Mouse (Mus musculus) hindbrain, embryonic 13.5 days (tissue): ENCODE measurements around the gene Cnot1. TPM values are rescaled to one million over a fixed set of nuclear protein-coding genes. Genes with fewer than 3 reads are reported as not detected.
"Not testable (repeated sequence)": the region's sequence is repeated elsewhere in the genome, so short reads cannot be mapped to it uniquely, and the experiment has no call there.

Experiments used
- ATAC-seq: fragments of 200-750 bp; cut with Nextera tagmentation; 2 replicates; pipeline ENCODE4 v1.8.0; 2017; ENCODE audit warnings: moderate TSS enrichment; ENCODE audit not compliant: low FRiP score
- H3K27ac ChIP-seq: fragments of 300-500 bp; sonication (generic); 2 replicates; pipeline ENCODE4 v1.5.1; 2015; ENCODE audit warnings: inconsistent platforms, mild to moderate bottlenecking, moderate library complexity
- H3K27me3 ChIP-seq: fragments of 300-500 bp; sonication (generic); 2 replicates; pipeline ENCODE4 v1.6.1; 2015; ENCODE audit warnings: mild to moderate bottlenecking, inconsistent platforms
- H3K36me3 ChIP-seq: fragments of 300-500 bp; sonication (generic); 2 replicates; pipeline ENCODE4 v1.6.1; 2015; ENCODE audit warnings: mild to moderate bottlenecking, inconsistent platforms
- H3K4me1 ChIP-seq: fragments of 300-500 bp; sonication (generic); replicated peaks from 2 replicates; pipeline ENCODE4 v1.6.1; 2015; ENCODE audit warnings: inconsistent platforms
- H3K4me2 ChIP-seq: fragments of 300-500 bp; sonication (generic); 2 replicates; pipeline ENCODE4 v1.6.1; 2015; ENCODE audit warnings: inconsistent platforms, mild to moderate bottlenecking, moderate library complexity
- H3K4me3 ChIP-seq: fragments of 300-500 bp; sonication (generic); 2 replicates; pipeline ENCODE4 v1.5.1; 2015; ENCODE audit warnings: mild to moderate bottlenecking, inconsistent platforms
- H3K9ac ChIP-seq: fragments of 300-500 bp; sonication (generic); 2 replicates; pipeline ENCODE4 v1.6.1; 2015; ENCODE audit warnings: mild to moderate bottlenecking, inconsistent platforms
- H3K9me3 ChIP-seq: fragments of 300-500 bp; sonication (generic); 2 replicates; pipeline ENCODE4 v1.6.1; 2016; ENCODE audit warnings: inconsistent platforms
- WGBS: fragments of 180-500 bp; shearing (Covaris S2); methylation state at CpG from one replicate; pipeline ENCODE4 v1.1.7; 2015; 5-methylcytosine and 5-hydroxymethylcytosine counted together
- polyA plus RNA-seq: library from polyadenylated mRNA; unstranded; fragments of >200 nt; fragmentation: Nextera tagmentation; extraction: Ambion mirVana; gene quantifications from 2 replicates; pipeline ENCODE4 v1.2.1, GENCODE M21; 2015

Cnot1 gene
- polyA plus RNA-seq, 1 experiment from 2014 or later: 41.0 TPM

- Histone ChIP-seq H3K27me3 (no peaks in the 10 kb centered on the region), H3K4me2 (no peak overlapping the region), H3K4me1 (peaks cover 15% of the 10 kb centered on the region), H3K4me3 (no peak overlapping the region), H3K9me3 (no peaks in the 10 kb centered on the region), H3K36me3 (peaks cover 39% of the 10 kb centered on the region), H3K27ac (no peak overlapping the region), H3K9ac (no peak overlapping the region)
- WGBS: 76% methylated on average over 4 of the region's 4 CpGs
- ATAC-seq: no peak
Observed at GRCm38 (mm10) chr8:95835891-95836290, 28.6 kb upstream of the Cnot1 start.

GRCm38 (mm10) chr8:95833435-95833984 is 26.2 kb upstream of the Cnot1 start:
- Histone ChIP-seq H3K9ac (peak overlapping the region; percentile 46), H3K27me3 (no peaks in the 10 kb centered on the region), H3K36me3 (peaks cover 19% of the 10 kb centered on the region), H3K4me3 (peak overlapping the region; percentile 30), H3K4me2 (peak overlapping the region; percentile 52), H3K27ac (no peak overlapping the region), H3K9me3 (no peaks in the 10 kb centered on the region), H3K4me1 (peaks cover 15% of the 10 kb centered on the region)
- ATAC-seq: peak; percentile 30
- under 1% methylated on average over 16 of the region's 16 CpGs for WGBS

- peaks cover 19% of the 10 kb centered on the region for H3K36me3 ChIP-seq
- no peak overlapping the region for H3K27ac ChIP-seq
- no peaks in the 10 kb centered on the region for H3K9me3 ChIP-seq
- peaks cover 15% of the 10 kb centered on the region for H3K4me1 ChIP-seq
- 16% methylated on average over 16 of the region's 16 CpGs for WGBS
- peak overlapping the region; percentile 46 for H3K9ac ChIP-seq
- peak overlapping the region; percentile 52 for H3K4me2 ChIP-seq
- ATAC-seq: peak; percentile 61
- no peaks in the 10 kb centered on the region for H3K27me3 ChIP-seq
- peak overlapping the region; percentile 30 for H3K4me3 ChIP-seq
Observed at GRCm38 (mm10) chr8:95832603-95833434, 25.6 kb upstream of the Cnot1 start.

- Histone ChIP-seq H3K27ac (no peak overlapping the region), H3K36me3 (no peaks in the 10 kb centered on the region), H3K4me1 (peaks cover 15% of the 10 kb centered on the region), H3K27me3 (no peaks in the 10 kb centered on the region), H3K4me2 (no peak overlapping the region), H3K9ac (no peak overlapping the region), H3K9me3 (no peaks in the 10 kb centered on the region), H3K4me3 (no peak overlapping the region)
- ATAC-seq: no peak
- 71% methylated on average over 3 of the region's 3 CpGs for WGBS
Observed at GRCm38 (mm10) chr8:95830144-95830543, 22.9 kb upstream of the Cnot1 start.

GRCm38 (mm10) chr8:95825162-95825561 is 17.9 kb upstream of the Cnot1 start, which contains the start of gene Sap18b:
Gene Sap18b (plus strand): TSS chr8:95825346.
- not testable (repeated sequence) for H3K27ac ChIP-seq, H3K4me2 ChIP-seq, H3K9me3 ChIP-seq, H3K4me3 ChIP-seq, H3K27me3 ChIP-seq, H3K36me3 ChIP-seq, H3K4me1 ChIP-seq, ATAC-seq, H3K9ac ChIP-seq
- WGBS: 53% methylated on average over 25 of the region's 25 CpGs

- no peaks in the 10 kb centered on the region for H3K4me1 ChIP-seq
- no peak overlapping the region for H3K4me3 ChIP-seq
- no peaks in the 10 kb centered on the region for H3K36me3 ChIP-seq
- no peak overlapping the region for H3K9ac ChIP-seq
- ATAC-seq: no peak
- H3K27ac ChIP-seq: no peak overlapping the region
- no peaks in the 10 kb centered on the region for H3K9me3 ChIP-seq
- no peaks in the 10 kb centered on the region for H3K27me3 ChIP-seq
- H3K4me2 ChIP-seq: no peak overlapping the region
- WGBS: 95% methylated on average over 3 of the region's 3 CpGs
Observed at GRCm38 (mm10) chr8:95822699-95823098, 15.4 kb upstream of the Cnot1 start.

GRCm38 (mm10) chr8:95822096-95822495 is 14.8 kb upstream of the Cnot1 start:
- no peak for ATAC-seq
- WGBS: 72% methylated on average over 5 of the region's 5 CpGs

GRCm38 (mm10) chr8:95821266-95821665 is 14.0 kb upstream of the Cnot1 start:
- Histone ChIP-seq H3K4me1 (no peaks in the 10 kb centered on the region), H3K27ac (no peak overlapping the region)
- 91% methylated on average over 6 of the region's 6 CpGs for WGBS

More at GRCm38 (mm10) chr8:95822096-95822495, 14.8 kb upstream of the Cnot1 start:
- no peaks in the 10 kb centered on the region for H3K36me3 ChIP-seq
- H3K4me3 ChIP-seq: no peak overlapping the region
- H3K4me1 ChIP-seq: no peaks in the 10 kb centered on the region
- H3K9me3 ChIP-seq: no peaks in the 10 kb centered on the region
- H3K27me3 ChIP-seq: no peaks in the 10 kb centered on the region
- no peak overlapping the region for H3K9ac ChIP-seq
- no peak overlapping the region for H3K27ac ChIP-seq
- H3K4me2 ChIP-seq: no peak overlapping the region

GRCm38 (mm10) chr8:95818211-95818610 is 10.9 kb upstream of the Cnot1 start:
- WGBS: 46% methylated on average over 1 of the region's 1 CpGs
- no peaks in the 10 kb centered on the region for H3K36me3 ChIP-seq
- H3K27me3 ChIP-seq: no peaks in the 10 kb centered on the region
- no peaks in the 10 kb centered on the region for H3K4me1 ChIP-seq
- no peak overlapping the region for H3K27ac ChIP-seq
- no peak overlapping the region for H3K4me3 ChIP-seq
- H3K4me2 ChIP-seq: no peak overlapping the region
- no peak overlapping the region for H3K9ac ChIP-seq
- no peaks in the 10 kb centered on the region for H3K9me3 ChIP-seq
- ATAC-seq: no peak

More at GRCm38 (mm10) chr8:95821266-95821665, 14.0 kb upstream of the Cnot1 start:
- Histone ChIP-seq H3K9ac (no peak overlapping the region), H3K4me3 (no peak overlapping the region), H3K4me2 (no peak overlapping the region), H3K27me3 (no peaks in the 10 kb centered on the region), H3K9me3 (no peaks in the 10 kb centered on the region), H3K36me3 (no peaks in the 10 kb centered on the region)
- ATAC-seq: no peak

- Histone ChIP-seq H3K27ac (no peak overlapping the region), H3K4me1 (no peaks in the 10 kb centered on the region), H3K4me2 (no peak overlapping the region), H3K27me3 (no peaks in the 10 kb centered on the region), H3K4me3 (no peak overlapping the region), H3K9ac (no peak overlapping the region), H3K36me3 (no peaks in the 10 kb centered on the region), H3K9me3 (no peaks in the 10 kb centered on the region)
- ATAC-seq: no peak
- WGBS: 70% methylated on average over 3 of the region's 3 CpGs
Observed at GRCm38 (mm10) chr8:95817597-95817996, 10.3 kb upstream of the Cnot1 start.

- H3K9ac ChIP-seq: 0 out of 2 replicates have a peak overlapping the region, but pooled peaks have one; percentile 13
- no peak for ATAC-seq
- H3K27me3 ChIP-seq: no peaks in the 10 kb centered on the region
- no peaks in the 10 kb centered on the region for H3K9me3 ChIP-seq
- H3K4me1 ChIP-seq: no peaks in the 10 kb centered on the region
- no peak overlapping the region for H3K27ac ChIP-seq
- no peak overlapping the region for H3K4me2 ChIP-seq
- no peak overlapping the region for H3K4me3 ChIP-seq
- 55% methylated on average over 6 of the region's 6 CpGs for WGBS
- H3K36me3 ChIP-seq: no peaks in the 10 kb centered on the region
Observed at GRCm38 (mm10) chr8:95816044-95816708, 8.9 kb upstream of the Cnot1 start.

- ATAC-seq: no peak
- Histone ChIP-seq H3K36me3 (no peaks in the 10 kb centered on the region), H3K4me1 (peaks cover 12% of the 10 kb centered on the region), H3K27me3 (no peaks in the 10 kb centered on the region), H3K27ac (no peak overlapping the region), H3K9me3 (no peaks in the 10 kb centered on the region), H3K4me2 (no peak overlapping the region), H3K4me3 (no peak overlapping the region), H3K9ac (no peak overlapping the region)
- WGBS: 53% methylated on average over 3 of the region's 3 CpGs
Observed at GRCm38 (mm10) chr8:95810184-95810591, 2.9 kb upstream of the Cnot1 start.
